Mouse (Mus musculus): Measurements from ENCODE around the gene Slc25a11. TPM values are rescaled to one million over a fixed set of nuclear protein-coding genes. Genes with fewer than 3 reads are reported as not detected.

Slc25a11 gene
- total RNA-seq, 2 experiments from 2014 or later, result 113 to 125 TPM

GRCm38 (mm10) chr11:70597301-70597700 is 50.0 kb downstream of the Slc25a11 start:
- intact Hi-C loops (cut with DNase I), result loop anchor here (5.0 kb wide), 1 partner anchor 35 kb away; the partner anchor contains the start of gene Mink1
- DNase-seq (ENCODE audit: low spot score in 2 of 2), result no peak

GRCm38 (mm10) chr11:70596094-70596493 is 51.2 kb downstream of the Slc25a11 start:
- DNase-seq (ENCODE audit: low spot score in 2 of 2), result no peak
- intact Hi-C loops (cut with DNase I), result loop anchor here (5.0 kb wide), 1 partner anchor 34 kb away; the partner anchor contains the start of gene Mink1

GRCm38 (mm10) chr11:70595638-70596037 is 51.6 kb downstream of the Slc25a11 start:
- intact Hi-C loops (cut with DNase I), result loop anchor here (5.0 kb wide), 1 partner anchor 33 kb away; the partner anchor contains the start of gene Mink1
- no peak for DNase-seq (ENCODE audit: low spot score in 2 of 2)

GRCm38 (mm10) chr11:70594253-70594989 is 52.9 kb downstream of the Slc25a11 start:
- intact Hi-C loops (cut with DNase I), result no loop called here
- DNase-seq (ENCODE audit: low spot score in 2 of 2), result no peak

Other genes starting within 250 kb of the Slc25a11 start
- gene Pelp1, start 237.4 kb downstream of the Slc25a11 start, total RNA-seq (2021), result 10 to 100 TPM; 35.5 to 37.0 TPM
- gene Arrb2, start 214.8 kb downstream of the Slc25a11 start, total RNA-seq (2021), result 10 to 100 TPM; 55.5 to 76.0 TPM
- gene Med11, start 195.6 kb downstream of the Slc25a11 start, total RNA-seq (2021), result 10 to 100 TPM; 14.0 to 16.7 TPM
- gene Zmynd15, start 188.0 kb downstream of the Slc25a11 start, total RNA-seq (2021), result under 1 TPM; 0.12 to 0.86 TPM
- 1 to 10 TPM in 1 of 2 experiments, under 1 TPM in 1; 0.94 to 1.0 TPM for gene Cxcl16, start 187.5 kb downstream of the Slc25a11 start, total RNA-seq (2021)
- not detected for gene Tm4sf5, start 142.2 kb downstream of the Slc25a11 start, total RNA-seq (2021)
- not detected for gene Vmo1, start 132.9 kb downstream of the Slc25a11 start, total RNA-seq (2021)
- gene Gltpd2, start 128.3 kb downstream of the Slc25a11 start, total RNA-seq (2021), result not detected
- gene Psmb6, start 122.1 kb downstream of the Slc25a11 start, total RNA-seq (2021), result 100 to 1,000 TPM; 164 to 187 TPM
- gene Gm40193, start 114.5 kb downstream of the Slc25a11 start, total RNA-seq (2021), result not detected
- gene Pld2, start 107.4 kb downstream of the Slc25a11 start, total RNA-seq (2021), result 10 to 100 TPM; 14.5 to 20.7 TPM
- gene Mink1, start 84.6 kb downstream of the Slc25a11 start, total RNA-seq (2021), result 100 to 1,000 TPM; 380 to 465 TPM
- not detected for gene 4930544D05Rik, start 31.6 kb downstream of the Slc25a11 start, total RNA-seq (2021)
- not detected for gene Chrne, start 28.3 kb downstream of the Slc25a11 start, total RNA-seq (2021)
- not detected for gene Gp1ba, start 8.4 kb downstream of the Slc25a11 start, total RNA-seq (2021)
- 10 to 100 TPM; 78.6 to 87.8 TPM for gene Rnf167, start 244 bp downstream of the Slc25a11 start, total RNA-seq (2021)
- gene Pfn1, start 7.2 kb upstream of the Slc25a11 start, total RNA-seq (2021), result 100 to 1,000 TPM; 217 to 244 TPM
- gene Eno3, start 9.7 kb upstream of the Slc25a11 start, total RNA-seq (2021), result 1 to 10 TPM; 9.5 to 9.6 TPM
- 10 to 100 TPM; 52.5 to 57.8 TPM for gene Spag7, start 21.9 kb upstream of the Slc25a11 start, total RNA-seq (2021)
- gene Camta2, start 40.6 kb upstream of the Slc25a11 start, total RNA-seq (2021), result 100 to 1,000 TPM; 232 to 256 TPM
- 1 to 10 TPM; 1.8 to 1.9 TPM for gene Inca1, start 52.7 kb upstream of the Slc25a11 start, total RNA-seq (2021)
- 10 to 100 TPM; 58.9 to 59.3 TPM for gene Kif1c, start 53.1 kb upstream of the Slc25a11 start, total RNA-seq (2021)
- 10 to 100 TPM; 17.3 to 21.7 TPM for gene Zfp3, start 116.7 kb upstream of the Slc25a11 start, total RNA-seq (2021)
- not detected for gene Scimp, start 165.1 kb upstream of the Slc25a11 start, total RNA-seq (2021)
- gene Rabep1, start 197.3 kb upstream of the Slc25a11 start, total RNA-seq (2021), result 100 to 1,000 TPM; 124 to 125 TPM